Mouse (Mus musculus): ENCODE results near the gene Upk3bl.

The Upk3bl gene

GRCm38 (mm10) chr5:136054301-136055077 lies at the start of gene Upk3bl:
TSS of gene Upk3bl (plus strand) at chr5:136054492.
- DNase-seq: no peak

- DNase-seq: no peak
These were observed 49.8 kb upstream of the Upk3bl start for GRCm38 (mm10) chr5:136004537-136004936.

GRCm38 (mm10) chr5:136007745-136008144 lies 46.5 kb upstream of the Upk3bl start:
- no peak for DNase-seq

- DNase-seq: no peak
These were observed 39.4 kb upstream of the Upk3bl start for GRCm38 (mm10) chr5:136014877-136015276.

GRCm38 (mm10) chr5:136015586-136015985 lies 38.7 kb upstream of the Upk3bl start:
- DNase-seq: no peak

GRCm38 (mm10) chr5:136016014-136016876 lies 38.0 kb upstream of the Upk3bl start:
- DNase-seq: peak; percentile 44

- DNase-seq: no peak
These were observed 37.0 kb upstream of the Upk3bl start for GRCm38 (mm10) chr5:136017262-136017661.

- no peak for DNase-seq
These were observed 35.6 kb upstream of the Upk3bl start for GRCm38 (mm10) chr5:136018726-136019125.

- no peak for DNase-seq
These were observed 34.4 kb upstream of the Upk3bl start for GRCm38 (mm10) chr5:136019907-136020306.

GRCm38 (mm10) chr5:136025712-136026111 lies 28.6 kb upstream of the Upk3bl start:
- DNase-seq: no peak

- DNase-seq: no peak
These were observed 27.4 kb upstream of the Upk3bl start for GRCm38 (mm10) chr5:136026859-136027258.

- no peak for DNase-seq
These were observed 26.5 kb upstream of the Upk3bl start for GRCm38 (mm10) chr5:136027612-136028311.

- DNase-seq: no peak
These were observed 19.4 kb upstream of the Upk3bl start for GRCm38 (mm10) chr5:136034868-136035267.

- DNase-seq: no peak
These were observed 19.0 kb upstream of the Upk3bl start for GRCm38 (mm10) chr5:136035285-136035684.

- no peak for DNase-seq
These were observed 17.6 kb upstream of the Upk3bl start for GRCm38 (mm10) chr5:136036667-136037066.

- DNase-seq: no peak
These were observed 15.8 kb upstream of the Upk3bl start, which contains the start of gene Upk3b for GRCm38 (mm10) chr5:136038258-136039214. TSS of gene Upk3b (plus strand) at chr5:136038496.

GRCm38 (mm10) chr5:136040210-136040609 lies 14.1 kb upstream of the Upk3bl start:
- DNase-seq: no peak

GRCm38 (mm10) chr5:136041260-136041659 lies 13.0 kb upstream of the Upk3bl start:
- no peak for DNase-seq

- no peak for DNase-seq
These were observed 12.6 kb upstream of the Upk3bl start for GRCm38 (mm10) chr5:136041666-136042065.

GRCm38 (mm10) chr5:136044865-136045264 lies 9.4 kb upstream of the Upk3bl start:
- DNase-seq: peak; percentile 16

- peak; percentile 21 for DNase-seq
These were observed 8.9 kb upstream of the Upk3bl start for GRCm38 (mm10) chr5:136045408-136045807.

- peak; percentile 92 for DNase-seq
These were observed 8.3 kb upstream of the Upk3bl start for GRCm38 (mm10) chr5:136045987-136046386.
